Mouse (Mus musculus): ENCODE data around the gene Slc6a6.

- no peak for TF ChIP-seq CTCF (IDR thresholded peaks at IDR 0.05 in 2 of 3, conservative IDR thresholded peaks at IDR 0.05 in 1 of 3; ENCODE audit: control insufficient read depth in 1 of 3, insufficient read depth in 1 of 3, low read depth in 2 of 3, low read length in 3 of 3, poor library complexity in 1 of 3, severe bottlenecking in 1 of 3)
- TF ChIP-seq POLR2AphosphoS5 (IDR thresholded peaks at IDR 0.05; ENCODE audit: borderline replicate concordance, low read depth, low read length), result no peak
- no peak for TF ChIP-seq GABPA (IDR thresholded peaks at IDR 0.05; ENCODE audit: low read depth, low read length)
- no peak for TF ChIP-seq EP300 (IDR thresholded peaks at IDR 0.05; ENCODE audit: low read depth in 1 of 2, low read length in 2 of 2)
- TF ChIP-seq POLR2AphosphoS2 (IDR thresholded peaks at IDR 0.05; ENCODE audit: low read length), result no peak
- no peak for TF ChIP-seq E2F4 (IDR thresholded peaks at IDR 0.05; ENCODE audit: borderline replicate concordance, low read depth, low read length)
Measured at GRCm38 (mm10) chr6:91754845-91755244, 71.0 kb downstream of the Slc6a6 start.
